Mouse (Mus musculus) forebrain, embryonic 11.5 days (tissue): ENCODE measurements around the gene Myh9. TPM values are rescaled to one million over a fixed set of nuclear protein-coding genes. Genes with fewer than 3 reads are reported as not detected.

Experiments used
- ATAC-seq: fragments of 200-750 bp; cut with Nextera tagmentation; replicated peaks from 2 replicates; pipeline ENCODE4 v1.8.0; 2017; ENCODE audit warnings: moderate TSS enrichment; ENCODE audit not compliant: low FRiP score
- DNase-seq: peaks from one replicate; pipeline ENCODE4 v3.0.0-alpha.2; 2017; ENCODE audit warnings: low spot score
- H3K27ac ChIP-seq: fragments of 300-500 bp; sonication (generic); 2 replicates; pipeline ENCODE4 v1.5.1; 2014; ENCODE audit warnings: low read depth, low read length
- H3K27me3 ChIP-seq: fragments of 300-500 bp; sonication (generic); 2 replicates; pipeline ENCODE4 v1.6.1; 2014; ENCODE audit warnings: mild to moderate bottlenecking, low read length, mixed read lengths; ENCODE audit not compliant: control insufficient read depth, insufficient read depth
- H3K36me3 ChIP-seq: fragments of 300-500 bp; sonication (generic); 2 replicates; pipeline ENCODE4 v1.6.1; 2014; ENCODE audit warnings: mild to moderate bottlenecking, low read length, moderate library complexity, mixed read lengths; ENCODE audit not compliant: control insufficient read depth, insufficient read depth
- H3K4me1 ChIP-seq: fragments of 300-500 bp; sonication (generic); replicated peaks from 2 replicates; pipeline ENCODE4 v1.6.1; 2014; ENCODE audit warnings: low read length, mixed read lengths; ENCODE audit not compliant: control insufficient read depth, insufficient read depth
- H3K4me2 ChIP-seq: fragments of 300-500 bp; sonication (generic); 2 replicates; pipeline ENCODE4 v1.6.1; 2014; ENCODE audit warnings: low read depth, mild to moderate bottlenecking, low read length, moderate library complexity, mixed read lengths; ENCODE audit not compliant: severe bottlenecking
- H3K4me3 ChIP-seq: fragments of 300-500 bp; sonication (generic); 2 replicates; pipeline ENCODE4 v1.5.1; 2014; ENCODE audit warnings: low read depth, low read length
- H3K9ac ChIP-seq: fragments of 300-500 bp; sonication (generic); 2 replicates; pipeline ENCODE4 v1.6.1; 2014; ENCODE audit warnings: low read length
- H3K9me3 ChIP-seq: fragments of 300-500 bp; sonication (generic); 2 replicates; pipeline ENCODE4 v1.6.1; 2016; ENCODE audit warnings: low read length, mixed read lengths; ENCODE audit not compliant: control insufficient read depth
- WGBS: fragments of 180-500 bp; shearing (Covaris S2); extraction: QIAGEN DNeasy Blood & Tissue Kit; methylation state at CpG from one replicate; pipeline ENCODE4 v1.1.7; 2014; 5-methylcytosine and 5-hydroxymethylcytosine counted together
- polyA plus RNA-seq: library from polyadenylated mRNA; unstranded; fragments of >200 nt; fragmentation: Nextera tagmentation; extraction: Ambion mirVana; gene quantifications from 2 replicates; pipeline ENCODE4 v1.2.1, GENCODE M21; 2014

The Myh9 gene
- polyA plus RNA-seq, 1 experiment from 2014 or later = 37.4 TPM

DNA sequence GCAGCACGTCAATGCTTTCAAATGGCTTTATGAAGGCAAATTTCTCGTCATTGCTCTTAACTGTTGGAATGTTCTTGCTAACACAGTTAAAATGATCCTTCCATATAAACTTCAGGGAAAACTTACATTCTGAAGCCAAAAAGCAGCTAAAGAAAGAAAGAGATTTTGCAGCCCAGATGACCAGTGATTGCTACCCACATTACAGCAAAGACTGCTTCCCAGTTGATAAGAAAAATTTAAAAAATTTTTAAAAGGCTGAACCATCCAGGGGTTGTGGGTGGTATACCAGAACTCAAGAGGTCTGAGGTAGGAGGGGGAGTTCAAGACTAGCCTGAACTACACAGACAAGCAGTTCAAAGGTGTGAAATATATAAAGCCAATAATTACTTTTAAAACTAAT, 1.1 kb upstream of the Myh9 start:
- no peak overlapping the region for H3K9ac ChIP-seq
- DNase-seq (no peak), ATAC-seq (no peak)

GRCm38 (mm10) chr15:77841361-77842046, 471 bp downstream of the Myh9 start:
- H3K4me1 ChIP-seq = peaks cover 18% of the 10 kb centered on the region; the same call in 1 of the 2 replicates
- no peaks in the 10 kb centered on the region for H3K9me3 ChIP-seq
- WGBS = under 1% methylated on average over 80 of the region's 80 CpGs

More for the DNA sequence above, 1.1 kb upstream of the Myh9 start:
- H3K27me3 ChIP-seq = no peaks in the 10 kb centered on the region
- H3K27ac ChIP-seq = no peak overlapping the region
- H3K4me1 ChIP-seq = peaks cover 12% of the 10 kb centered on the region; the same call in 1 of the 2 replicates
- peak overlapping the region; percentile 90 for H3K4me2 ChIP-seq
- 47% methylated on average over 2 of the region's 2 CpGs for WGBS
- H3K4me3 ChIP-seq = no peak overlapping the region
- H3K36me3 ChIP-seq = no peaks in the 10 kb centered on the region
- no peaks in the 10 kb centered on the region for H3K9me3 ChIP-seq

GRCm38 (mm10) chr15:77840450-77841360, 1.3 kb downstream of the Myh9 start:
- peaks cover 18% of the 10 kb centered on the region; the same call in 1 of the 2 replicates for H3K4me1 ChIP-seq
- peak overlapping the region; percentile 90 for H3K4me2 ChIP-seq
- ATAC-seq (no peak), DNase-seq (no peak)
- H3K36me3 ChIP-seq = no peaks in the 10 kb centered on the region
- WGBS = 5% methylated on average over 36 of the region's 36 CpGs
- H3K9me3 ChIP-seq = no peaks in the 10 kb centered on the region
- H3K9ac ChIP-seq = peak overlapping the region; percentile 77
- peak overlapping the region; percentile 86 for H3K4me3 ChIP-seq
- H3K27ac ChIP-seq = no peak overlapping the region
- no peaks in the 10 kb centered on the region for H3K27me3 ChIP-seq

More at GRCm38 (mm10) chr15:77841361-77842046, 471 bp downstream of the Myh9 start:
- Histone ChIP-seq H3K27ac (peak overlapping the region; percentile 71), H3K9ac (peak overlapping the region; percentile 77), H3K4me3 (peak overlapping the region; percentile 86), H3K27me3 (no peaks in the 10 kb centered on the region), H3K36me3 (no peaks in the 10 kb centered on the region), H3K4me2 (peak overlapping the region; percentile 90)
- DNase-seq (no peak), ATAC-seq (peak; percentile 44)

- peak overlapping the region; percentile 86 for H3K4me3 ChIP-seq
Observed at GRCm38 (mm10) chr15:77839529-77840286, 2.3 kb downstream of the Myh9 start.

GRCm38 (mm10) chr15:77838530-77839387, 3.2 kb downstream of the Myh9 start:
- peak overlapping the region; percentile 6; the same call in 1 of the 2 replicates for H3K9ac ChIP-seq
- H3K27ac ChIP-seq = peak overlapping the region; percentile 69
- H3K4me1 ChIP-seq = peaks cover 18% of the 10 kb centered on the region; the same call in 1 of the 2 replicates
- H3K9me3 ChIP-seq = no peaks in the 10 kb centered on the region
- DNase-seq = no peak
- peak overlapping the region; percentile 90; the same call in 1 of the 2 replicates for H3K4me2 ChIP-seq
- no peak overlapping the region for H3K4me3 ChIP-seq
- H3K27me3 ChIP-seq = no peaks in the 10 kb centered on the region
- H3K36me3 ChIP-seq = no peaks in the 10 kb centered on the region
- 3% methylated on average over 4 of the region's 4 CpGs for WGBS
- no peak for ATAC-seq

More at GRCm38 (mm10) chr15:77839529-77840286, 2.3 kb downstream of the Myh9 start:
- 8% methylated on average over 10 of the region's 10 CpGs for WGBS
- DNase-seq (no peak), ATAC-seq (no peak)
- H3K27me3 ChIP-seq = no peaks in the 10 kb centered on the region
- peaks cover 18% of the 10 kb centered on the region; the same call in 1 of the 2 replicates for H3K4me1 ChIP-seq
- H3K9me3 ChIP-seq = no peaks in the 10 kb centered on the region
- H3K9ac ChIP-seq = peak overlapping the region; percentile 6; the same call in 1 of the 2 replicates
- H3K27ac ChIP-seq = peak overlapping the region; percentile 69; the same call in 1 of the 2 replicates
- peak overlapping the region; percentile 90 for H3K4me2 ChIP-seq
- no peaks in the 10 kb centered on the region for H3K36me3 ChIP-seq

GRCm38 (mm10) chr15:77837444-77838117, 4.4 kb downstream of the Myh9 start:
- Histone ChIP-seq H3K36me3 (no peaks in the 10 kb centered on the region), H3K9me3 (no peaks in the 10 kb centered on the region), H3K4me3 (no peak overlapping the region), H3K27ac (no peak overlapping the region), H3K4me1 (peaks cover 18% of the 10 kb centered on the region; the same call in 1 of the 2 replicates), H3K27me3 (no peaks in the 10 kb centered on the region), H3K9ac (0 out of 2 replicates have a peak overlapping the region, but pooled peaks have one; percentile 29), H3K4me2 (no peak overlapping the region)
- ATAC-seq = no peak
- no peak for DNase-seq
- 69% methylated on average over 10 of the region's 10 CpGs for WGBS

DNA sequence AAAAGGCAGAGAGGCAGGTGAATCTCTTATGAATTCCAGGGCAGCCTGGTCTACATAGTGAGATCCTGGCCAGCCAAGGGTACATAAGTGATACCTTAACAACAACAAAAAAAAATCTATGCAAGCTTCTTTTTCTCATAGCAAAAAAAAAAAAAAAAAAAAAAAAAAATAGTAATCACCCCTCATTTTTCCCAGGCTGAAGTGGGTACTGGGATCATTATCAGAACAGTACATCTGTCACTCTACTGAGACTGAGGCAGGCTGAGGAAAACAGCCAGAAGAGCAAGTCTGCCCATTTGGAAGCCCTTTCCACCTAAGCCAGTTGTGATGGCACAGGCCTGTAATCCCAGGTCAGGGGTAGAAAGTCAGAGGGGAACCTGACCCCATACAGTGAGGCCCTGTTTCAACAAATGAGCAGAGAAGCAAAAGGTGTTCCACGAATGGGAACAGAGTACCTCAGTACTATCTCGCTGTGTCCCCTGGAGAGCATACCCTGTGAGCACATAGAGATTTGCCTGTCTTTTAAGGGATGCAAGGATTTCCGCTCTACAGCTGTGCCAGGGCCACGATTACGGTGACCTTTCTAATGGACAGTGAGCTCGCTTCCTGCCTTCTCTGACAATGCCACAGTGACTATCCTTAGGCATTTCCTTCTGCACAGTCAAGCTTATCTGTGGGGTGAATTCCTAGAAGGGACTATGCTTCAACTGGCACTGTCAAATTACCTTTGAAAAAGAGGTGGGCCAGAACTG, 5.1 kb downstream of the Myh9 start:
- DNase-seq (no peak), ATAC-seq (no peak)
- Histone ChIP-seq H3K4me2 (no peak overlapping the region), H3K36me3 (no peaks in the 10 kb centered on the region), H3K4me3 (no peak overlapping the region), H3K4me1 (peaks cover 18% of the 10 kb centered on the region; the same call in 1 of the 2 replicates), H3K27ac (no peak overlapping the region), H3K27me3 (no peaks in the 10 kb centered on the region), H3K9ac (no peak overlapping the region), H3K9me3 (no peaks in the 10 kb centered on the region)
- WGBS = 45% methylated on average over 6 of the region's 6 CpGs
